Mouse (Mus musculus) thymus, adult 2 months (tissue): ENCODE results near the gene Cebpz. TPM values are rescaled to one million over a fixed set of nuclear protein-coding genes. Genes with fewer than 3 reads are reported as not detected.

Experiments
- DNase-seq: peaks from one replicate; pipeline ENCODE4 v3.0.0; 2021
- H3K27ac ChIP-seq: fragments of 200-500 bp; 2 replicates; pipeline ENCODE4 v1.5.1; 2012; ENCODE audit warnings: low read length, control low read depth; ENCODE audit not compliant: control insufficient read depth, insufficient read depth
- H3K27me3 ChIP-seq: fragments of 200-500 bp; 2 replicates; pipeline ENCODE4 v1.6.1; 2012; ENCODE audit warnings: mild to moderate bottlenecking, low read length, moderate library complexity, mixed read lengths; ENCODE audit not compliant: control insufficient read depth, insufficient read depth
- H3K36me3 ChIP-seq: fragments of 200-500 bp; 2 replicates; pipeline ENCODE4 v1.6.1; 2012; ENCODE audit warnings: mild to moderate bottlenecking, low read length, moderate library complexity; ENCODE audit not compliant: control insufficient read depth, insufficient read depth
- H3K4me1 ChIP-seq: fragments of 200-500 bp; replicated peaks from 2 replicates; pipeline ENCODE4 v1.6.1; 2012; ENCODE audit warnings: low read length; ENCODE audit not compliant: control insufficient read depth, insufficient read depth
- H3K4me3 ChIP-seq: fragments of 200-500 bp; 2 replicates; pipeline ENCODE4 v1.5.1; 2012; ENCODE audit warnings: mild to moderate bottlenecking, low read length, control low read depth, moderate library complexity; ENCODE audit not compliant: control insufficient read depth, insufficient read depth
- CTCF ChIP-seq: fragments of 200-500 bp; IDR thresholded peaks from 2 replicates; pipeline ENCODE4 v1.5.1; 2012; ENCODE audit warnings: mild to moderate bottlenecking, control low read depth, low read length, moderate library complexity, borderline replicate concordance; ENCODE audit not compliant: control insufficient read depth, poor library complexity, insufficient read depth; ENCODE audit errors: extremely low read depth
- POLR2A ChIP-seq: fragments of 200-500 bp; IDR thresholded peaks from 2 replicates; pipeline ENCODE4 v1.6.1; 2012; ENCODE audit warnings: mild to moderate bottlenecking, low read length, control low read depth, moderate library complexity; ENCODE audit not compliant: control insufficient read depth, poor library complexity, insufficient read depth; ENCODE audit errors: extremely low read depth
- WGBS: fragments of 180-500 bp; shearing (Covaris S2); methylation state at CpG from one replicate; pipeline ENCODE4 v1.1.7; 2018; 5-methylcytosine and 5-hydroxymethylcytosine counted together
- polyA plus RNA-seq: library from polyadenylated mRNA; depleted of rRNA; stranded (reverse); fragments of >200 nt; gene quantifications from 2 replicates; pipeline ENCODE4 v1.2.3, GENCODE M21; 2012

Gene Cebpz
- polyA plus RNA-seq, 1 experiment: 10.8 TPM

GRCm38 (mm10) chr17:78889184-78889583 lies 47.7 kb downstream of the Cebpz start:
- 86% methylated on average over 3 of the region's 3 CpGs for WGBS
- DNase-seq: no peak

DNA sequence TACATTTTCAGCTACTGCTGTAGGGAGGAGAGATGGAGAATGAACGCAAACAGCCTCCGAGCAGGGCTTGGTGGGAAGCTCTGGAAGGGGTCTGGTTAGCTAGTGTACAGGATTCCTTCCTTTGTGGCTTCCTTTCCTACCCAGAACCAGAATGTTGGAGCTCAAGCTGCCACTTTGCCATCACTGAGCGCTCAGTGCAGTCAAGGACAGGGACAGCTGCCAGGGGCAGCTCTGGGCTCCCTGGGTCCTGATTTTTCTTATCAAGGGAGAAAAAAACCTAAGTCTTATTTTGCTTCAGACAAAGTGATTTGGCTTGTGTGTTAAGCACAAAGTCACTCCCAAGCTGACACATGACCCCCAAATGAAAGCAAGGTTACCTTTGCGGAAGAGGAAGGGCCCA lies 48.3 kb downstream of the Cebpz start:
- WGBS: 90% methylated on average over 4 of the region's 4 CpGs
- H3K36me3 ChIP-seq: no peaks in the 10 kb centered on the region
- TF ChIP-seq POLR2A: no peak
- no peaks in the 10 kb centered on the region for H3K4me1 ChIP-seq
- no peak overlapping the region for H3K4me3 ChIP-seq
- H3K27ac ChIP-seq: no peak overlapping the region
- no peaks in the 10 kb centered on the region for H3K27me3 ChIP-seq
- DNase-seq: no peak

More at GRCm38 (mm10) chr17:78889184-78889583, 47.7 kb downstream of the Cebpz start:
- H3K27me3 ChIP-seq: no peaks in the 10 kb centered on the region
- H3K27ac ChIP-seq: no peak overlapping the region
- no peaks in the 10 kb centered on the region for H3K36me3 ChIP-seq
- no peaks in the 10 kb centered on the region for H3K4me1 ChIP-seq
- TF ChIP-seq CTCF (no peak), POLR2A (no peak)
- no peak overlapping the region for H3K4me3 ChIP-seq

DNA sequence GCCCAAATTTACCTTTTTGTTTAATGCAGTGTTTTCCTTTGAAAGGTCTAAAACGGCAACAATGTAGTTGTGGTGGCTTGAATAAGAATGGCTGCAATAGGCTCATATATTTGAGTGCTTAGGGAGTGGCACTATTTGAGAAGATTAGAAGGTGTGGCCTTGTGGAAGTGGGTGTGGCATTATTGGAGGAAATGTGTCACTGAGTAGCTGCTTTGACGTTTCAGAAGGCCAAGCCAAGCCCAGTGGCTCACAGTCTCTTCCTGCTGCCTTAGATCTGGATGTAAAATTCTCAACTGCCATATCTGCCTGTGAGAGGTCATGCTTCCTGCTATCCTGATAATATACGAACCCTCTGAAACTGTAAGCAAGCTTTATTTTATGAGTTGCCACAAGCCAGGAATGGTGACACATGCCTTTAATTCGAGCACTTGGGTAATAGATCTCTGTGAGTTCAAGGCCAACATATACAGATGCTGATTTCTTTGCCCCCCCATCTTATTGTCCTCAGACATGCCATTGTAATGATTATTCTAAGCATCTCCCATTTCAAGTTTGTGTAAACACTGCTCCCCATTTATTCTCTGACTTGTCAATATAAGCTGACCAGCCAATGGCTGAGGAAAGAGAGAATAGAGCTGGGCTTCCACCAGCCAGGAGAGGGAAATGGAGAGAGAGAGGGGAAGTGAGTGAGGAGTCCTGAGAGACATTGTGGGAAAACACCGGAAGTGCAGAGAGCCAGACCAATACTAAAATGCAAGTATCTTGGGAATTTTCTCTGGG lies 51.4 kb downstream of the Cebpz start:
- Histone ChIP-seq H3K4me3 (no peak overlapping the region), H3K27ac (no peak overlapping the region), H3K27me3 (no peaks in the 10 kb centered on the region), H3K36me3 (no peaks in the 10 kb centered on the region), H3K4me1 (peaks cover 11% of the 10 kb centered on the region)
- DNase-seq: no peak
- no peak for TF ChIP-seq POLR2A
- no peak for TF ChIP-seq CTCF
- 91% methylated on average over 5 of the region's 5 CpGs for WGBS

- DNase-seq: no peak
- H3K4me3 ChIP-seq: no peak overlapping the region
- TF ChIP-seq CTCF: no peak
- TF ChIP-seq POLR2A: no peak
- H3K36me3 ChIP-seq: no peaks in the 10 kb centered on the region
- 91% methylated on average over 4 of the region's 4 CpGs for WGBS
- no peak overlapping the region for H3K27ac ChIP-seq
- no peaks in the 10 kb centered on the region for H3K27me3 ChIP-seq
- peaks cover 11% of the 10 kb centered on the region for H3K4me1 ChIP-seq
Observed at GRCm38 (mm10) chr17:78883291-78883690, 53.6 kb downstream of the Cebpz start.

DNA sequence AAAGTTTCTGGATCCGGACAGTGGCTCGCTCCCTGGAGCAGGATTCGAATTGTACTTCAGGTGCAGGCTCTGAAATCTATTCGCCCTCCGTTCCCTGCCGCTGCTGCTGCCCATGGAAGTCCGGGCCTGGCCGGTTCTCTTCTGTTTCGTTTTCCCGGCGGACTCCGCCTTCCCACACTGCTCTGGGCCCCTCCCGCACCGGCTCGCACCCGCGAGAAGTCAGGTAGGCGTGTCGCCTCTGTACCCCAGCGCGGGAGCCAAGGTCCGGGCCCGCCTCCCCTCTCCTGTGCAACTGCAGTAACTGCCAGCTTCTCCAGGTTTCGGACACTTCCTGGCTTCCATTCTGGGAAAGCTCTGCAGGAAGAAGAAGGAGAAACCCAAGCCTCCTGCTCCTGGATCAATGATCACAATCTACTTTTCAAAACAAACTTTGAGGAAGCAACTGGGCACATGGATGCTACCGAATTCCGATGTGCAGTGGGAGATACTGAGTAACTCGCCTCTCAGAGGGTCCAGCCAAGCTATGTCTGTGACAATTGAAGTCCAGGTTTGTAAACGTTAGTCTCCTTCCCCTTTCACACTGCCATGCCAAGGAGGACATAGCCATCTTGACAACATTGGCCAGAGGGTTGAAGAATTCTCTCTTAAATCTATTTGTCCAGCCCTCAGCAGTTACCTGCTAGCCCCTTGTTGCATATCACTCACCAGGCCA lies 54.3 kb downstream of the Cebpz start, which contains the start of gene Eif2ak2:
TSS of gene Eif2ak2 (minus strand) at position 173 of the 712 bp plus-strand sequence.
- DNase-seq: peak; percentile 75
- Histone ChIP-seq H3K4me3 (peak within 1 kb of the TSS; percentile 90), H3K4me1 (peaks cover 11% of the 10 kb centered on the region), H3K36me3 (peaks cover 1% of the 10 kb centered on the region; the same call in 1 of the 2 replicates), H3K27me3 (no peaks in the 10 kb centered on the region), H3K27ac (peak within 1 kb of the TSS; percentile 41; the same call in 1 of the 2 replicates)
- WGBS: 3% methylated on average over 28 of the region's 28 CpGs
- TF ChIP-seq CTCF (no peak), POLR2A (no peak)

DNA sequence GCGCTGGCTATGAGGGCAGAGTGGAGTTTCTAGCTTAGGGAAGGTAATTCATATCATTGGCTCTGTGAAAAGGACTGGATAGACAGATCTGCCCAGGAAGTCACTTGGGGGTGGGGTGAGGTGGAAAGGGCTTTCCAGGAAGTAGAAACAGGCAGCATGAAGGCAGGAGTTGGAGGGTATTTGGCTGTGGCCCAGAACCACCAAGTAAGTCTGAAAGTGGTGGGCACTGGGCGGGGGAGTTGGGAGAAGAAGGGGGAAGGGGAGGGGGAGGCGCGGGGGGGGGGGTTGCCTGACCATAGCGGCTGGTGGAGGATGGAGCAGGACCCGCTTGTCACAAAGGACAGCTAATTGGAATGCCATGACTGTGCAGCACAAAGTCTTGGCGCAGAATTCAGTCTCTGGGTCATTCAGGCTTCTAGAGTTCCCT lies 55.0 kb downstream of the Cebpz start:
- TF ChIP-seq CTCF: no peak
- TF ChIP-seq POLR2A: no peak
- Histone ChIP-seq H3K36me3 (peaks cover 3% of the 10 kb centered on the region; the same call in 1 of the 2 replicates), H3K27me3 (no peaks in the 10 kb centered on the region), H3K4me1 (peaks cover 11% of the 10 kb centered on the region), H3K4me3 (peak overlapping the region; percentile 90), H3K27ac (no peak overlapping the region)
- DNase-seq: peak; percentile 41
- 3% methylated on average over 6 of the region's 7 CpGs for WGBS
